Mouse (Mus musculus): ENCODE results near the gene Ctdspl.

Gene Ctdspl

GRCm38 (mm10) chr9:119092473-119093418, 166.5 kb downstream of the Ctdspl start:
- DNase-seq (ENCODE audit: low read depth, low spot score) = no peak
